Mouse (Mus musculus) hematopoietic stem cell, adult 5-6 weeks (primary cell): ENCODE measurements around the gene Zfp961. TPM values are rescaled to one million over a fixed set of nuclear protein-coding genes. Genes with fewer than 3 reads are reported as not detected.
"Not testable (repeated sequence)": the region's sequence is repeated elsewhere in the genome, so short reads cannot be mapped to it uniquely, and the experiment has no call there.

Source experiments
- ATAC-seq, 2 experiments: fragments of 125-278 bp in 1 of 2; replicated peaks in 1 of 2; 2 replicates each; pipeline ENCODE4 v1.8.0; 2016 to 2017; ENCODE audit warnings: inconsistent platforms in 2 of 2, mild to moderate bottlenecking in 2 of 2, moderate number of reproducible peaks in 2 of 2, low read depth in 1 of 2, moderate TSS enrichment in 1 of 2; ENCODE audit not compliant: low FRiP score in 2 of 2, poor library complexity in 2 of 2, severe bottlenecking in 2 of 2, insufficient read depth in 1 of 2, low TSS enrichment in 1 of 2
- total RNA-seq: library from RNA; stranded (forward); fragments of 172-1452, 232-1000 nt; gene quantifications from 2 replicates; pipeline ENCODE4 v1.2.3, GENCODE M21; 2017

Gene Zfp961
- 21.1 and 40.6 TPM in 2 replicates for total RNA-seq

- ATAC-seq: peak; percentile 99 to 100
Observed at GRCm38 (mm10) chr8:71950482-71951221, at the start of gene Zfp961. Gene Zfp961 (plus strand): TSS chr8:71951038.

GRCm38 (mm10) chr8:71903084-71903483 lies 47.8 kb upstream of the Zfp961 start:
- ATAC-seq: not testable (repeated sequence)

GRCm38 (mm10) chr8:71906809-71907208 lies 44.0 kb upstream of the Zfp961 start:
- ATAC-seq: no peak

- ATAC-seq: no peak
Observed at GRCm38 (mm10) chr8:71907798-71908257, 43.0 kb upstream of the Zfp961 start.

- peak; percentile 83 to 91 for ATAC-seq
Observed at GRCm38 (mm10) chr8:71908309-71909261, 42.3 kb upstream of the Zfp961 start, which contains the start of the genes Zfp882 and Zfp617. Gene Zfp882 (plus strand): TSS chr8:71908608. Gene Zfp617 (plus strand): TSS chr8:71908635.

GRCm38 (mm10) chr8:71912286-71912685 lies 38.6 kb upstream of the Zfp961 start:
- ATAC-seq: no peak

- peak; percentile 98 for ATAC-seq
Observed at GRCm38 (mm10) chr8:71922567-71923401, 28.1 kb upstream of the Zfp961 start.

GRCm38 (mm10) chr8:71925791-71926190 lies 25.0 kb upstream of the Zfp961 start:
- ATAC-seq: no peak

GRCm38 (mm10) chr8:71926551-71926950 lies 24.3 kb upstream of the Zfp961 start:
- no peak for ATAC-seq

- ATAC-seq: no peak
Observed at GRCm38 (mm10) chr8:71927779-71928178, 23.1 kb upstream of the Zfp961 start.

GRCm38 (mm10) chr8:71938037-71938436 lies 12.8 kb upstream of the Zfp961 start:
- ATAC-seq: not testable (repeated sequence)

- ATAC-seq: peak in 1 of 2 experiments; percentile 42; a peak in 1 of 4 replicates
Observed at GRCm38 (mm10) chr8:71940293-71941208, 10.3 kb upstream of the Zfp961 start.

GRCm38 (mm10) chr8:71941776-71942175 lies 9.1 kb upstream of the Zfp961 start:
- ATAC-seq: no peak

- no peak for ATAC-seq
Observed at GRCm38 (mm10) chr8:71948624-71949023, 2.2 kb upstream of the Zfp961 start.

- ATAC-seq: no peak
Observed at GRCm38 (mm10) chr8:71951436-71952161, 761 bp downstream of the Zfp961 start.

- no peak for ATAC-seq
Observed at GRCm38 (mm10) chr8:71952489-71952888, 1.7 kb downstream of the Zfp961 start.
